In the genomic region with DNA sequence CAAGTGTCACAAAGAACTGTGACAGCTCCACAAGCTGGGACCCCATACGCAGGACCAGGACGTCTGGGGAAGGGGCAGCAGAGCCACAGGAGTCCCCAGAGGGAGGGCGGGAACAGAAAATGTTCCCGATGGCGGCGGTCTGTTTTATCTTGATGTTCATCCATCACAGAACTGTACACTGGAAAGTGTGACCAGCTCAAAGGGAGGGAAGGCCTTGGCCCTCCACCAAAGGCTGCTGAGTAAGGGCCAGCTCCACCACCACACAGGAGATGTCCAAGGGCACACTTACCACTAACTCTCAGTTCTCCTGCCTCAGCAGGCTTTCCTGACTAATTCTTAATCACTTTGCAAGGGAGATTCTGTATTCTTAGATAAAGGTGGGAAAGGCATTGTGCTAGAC, we compare ENCODE assay signal across 16 mouse cellular contexts.
DNase-seq lines count a peak whose midpoint lies in the region; ATAC-seq lines count a peak whose summit lies in the region.
"Had no signal": no experiment of that assay in that cellular context is flagged by ENCODE, and none has a peak within 500 bp of the region (broad histone marks: within the 10 kb centered on the region; RNA-seq: fewer than 3 reads in every experiment).

No protein-coding gene starts in this region.

- no peaks in the 10 kb centered on the region for H3K27me3 ChIP-seq in forebrain, embryonic 12.5 days
- H3K27me3 ChIP-seq: embryonic facial prominence, embryonic 12.5 days; heart, embryonic 13.5 days; hindbrain, embryonic 13.5 days; kidney, embryonic 15.5 days; megakaryocyte, embryonic 14.5 days; midbrain, embryonic 13.5 days had no signal

- H3K4me3 ChIP-seq in forebrain, embryonic 12.5 days (replicated peaks): no peak overlapping the region
- H3K4me3 ChIP-seq: embryonic facial prominence, embryonic 12.5 days; heart, embryonic 13.5 days; hindbrain, embryonic 13.5 days; kidney, embryonic 15.5 days; left cerebral cortex, adult 2 months; midbrain, embryonic 13.5 days had no signal

- H3K9ac ChIP-seq in forebrain, embryonic 12.5 days: no peak overlapping the region
- H3K9ac ChIP-seq: embryonic facial prominence, embryonic 12.5 days; heart, embryonic 13.5 days; hindbrain, embryonic 13.5 days; kidney, embryonic 15.5 days; midbrain, embryonic 13.5 days had no signal

- H3K36me3 ChIP-seq in forebrain, embryonic 12.5 days (replicated peaks): peaks cover 54% of the 10 kb centered on the region

- WGBS in forebrain, embryonic 12.5 days: 91% methylated on average over 6 of the region's 6 CpGs

- H3K27ac ChIP-seq in forebrain, embryonic 12.5 days: no peak overlapping the region
- H3K27ac ChIP-seq: embryonic facial prominence, embryonic 12.5 days; heart, embryonic 13.5 days; hindbrain, embryonic 13.5 days; kidney, embryonic 15.5 days; left cerebral cortex, adult 2 months; midbrain, embryonic 13.5 days had no signal

- no peak overlapping the region for H3K4me2 ChIP-seq in forebrain, embryonic 12.5 days
- H3K4me2 ChIP-seq: embryonic facial prominence, embryonic 12.5 days; heart, embryonic 13.5 days; hindbrain, embryonic 13.5 days; kidney, embryonic 15.5 days; midbrain, embryonic 13.5 days had no signal

- peak; percentile 10 for DNase-seq in ovary, postnatal 36 days (ENCODE audit: low spot score)
- no peak for DNase-seq in ovary, postnatal 14 days (ENCODE audit: low spot score)
- peak; percentile 87 to 88 for DNase-seq in adrenal gland, postnatal 36 days
- peak; percentile 64 for DNase-seq in lung, postnatal 10 days
- no peak for DNase-seq in heart, adult 9 months (ENCODE audit: low spot score in 2 of 2)
- no peak for DNase-seq in spleen, postnatal 4 days (ENCODE audit: low spot score in 2 of 2)
- DNase-seq: heart, postnatal 14 days; thymus, postnatal 25 days had no signal

- H3K4me1 ChIP-seq in forebrain, embryonic 12.5 days: no peaks in the 10 kb centered on the region
- H3K4me1 ChIP-seq: hindbrain, embryonic 13.5 days; megakaryocyte, embryonic 14.5 days; midbrain, embryonic 13.5 days had no signal

- no peaks in the 10 kb centered on the region for H3K9me3 ChIP-seq in forebrain, embryonic 12.5 days
- H3K9me3 ChIP-seq: embryonic facial prominence, embryonic 12.5 days; heart, embryonic 13.5 days; hindbrain, embryonic 13.5 days; kidney, embryonic 15.5 days; megakaryocyte, embryonic 14.5 days; midbrain, embryonic 13.5 days had no signal

- ATAC-seq in forebrain, embryonic 12.5 days (ENCODE audit: low FRiP score): no peak
- ATAC-seq: midbrain, embryonic 13.5 days had no signal

Comparison
In these comparisons a context has a peak if more than half of its experiments do, and no peak if none do; other contexts are left out.
1. DNase-seq: peak in ovary, postnatal 36 days (single experiment), adrenal gland, postnatal 36 days (2 of 2) and lung, postnatal 10 days (single experiment); none in ovary, postnatal 14 days (single experiment), heart, adult 9 months (0 of 2) and spleen, postnatal 4 days (0 of 2).